Mouse (Mus musculus) naive thymus-derived CD4-positive, alpha-beta T cell, adult 5 months (primary cell): ENCODE data around the gene Pop7. TPM values are rescaled to one million over a fixed set of nuclear protein-coding genes. Genes with fewer than 3 reads are reported as not detected.

Source experiments
- polyA plus RNA-seq: library from polyadenylated mRNA; unstranded; fragments of 100-300 nt; shearing (Covaris generic); gene quantifications from one replicate; pipeline ENCODE4 v1.2.1, GENCODE M21; 2017

Gene Pop7
- polyA plus RNA-seq: 28.8 TPM

DNA sequence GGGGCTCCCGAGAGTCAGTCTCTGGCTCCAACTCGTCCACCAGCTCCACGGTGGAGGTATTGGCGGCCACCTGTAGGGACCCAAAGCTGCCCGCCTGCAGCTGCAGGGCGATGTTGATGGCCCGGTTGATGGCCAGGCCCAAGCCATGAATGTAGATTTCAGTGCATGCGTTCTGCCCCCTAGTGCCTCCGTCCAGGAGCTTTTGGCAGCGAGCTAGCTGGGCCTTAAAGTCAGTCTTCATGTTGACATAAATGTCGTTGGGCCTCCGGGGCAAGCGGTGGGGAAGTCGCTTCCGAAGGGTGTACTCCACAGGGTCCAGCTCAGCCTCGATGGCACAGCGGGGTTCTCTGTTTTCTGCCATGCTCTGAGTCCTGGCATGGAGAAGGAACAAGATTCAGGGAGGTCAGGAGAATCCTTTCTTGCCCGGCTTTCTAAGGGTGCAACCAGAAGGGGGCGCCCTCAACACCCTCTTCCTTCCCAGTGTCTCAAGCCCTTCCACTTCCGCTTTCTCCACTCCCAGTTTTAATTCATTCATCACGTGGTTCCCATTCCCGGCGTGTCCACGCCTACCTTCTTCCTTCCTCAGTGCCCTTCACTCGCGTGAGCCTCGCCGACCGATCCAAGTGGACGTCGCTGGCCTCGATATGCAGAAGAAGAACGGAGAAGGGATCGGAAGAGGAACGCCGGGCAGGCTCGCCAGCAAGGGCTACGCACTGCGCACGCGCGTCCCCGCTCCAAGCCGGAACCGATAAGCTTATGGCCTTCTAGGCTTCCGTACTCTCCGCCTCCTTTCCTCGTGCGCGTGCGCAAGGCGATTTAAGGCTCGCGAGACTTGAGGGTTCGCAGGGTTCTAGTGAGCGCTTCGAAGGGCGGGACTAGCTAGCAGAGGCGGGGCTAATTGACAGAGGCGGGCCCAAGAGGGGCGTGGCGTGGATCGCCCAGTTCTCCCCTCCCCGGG lies at the start of gene Pop7:
Gene Pop7 (minus strand): TSS at position 810 of the 958 bp plus-strand sequence.

DNA sequence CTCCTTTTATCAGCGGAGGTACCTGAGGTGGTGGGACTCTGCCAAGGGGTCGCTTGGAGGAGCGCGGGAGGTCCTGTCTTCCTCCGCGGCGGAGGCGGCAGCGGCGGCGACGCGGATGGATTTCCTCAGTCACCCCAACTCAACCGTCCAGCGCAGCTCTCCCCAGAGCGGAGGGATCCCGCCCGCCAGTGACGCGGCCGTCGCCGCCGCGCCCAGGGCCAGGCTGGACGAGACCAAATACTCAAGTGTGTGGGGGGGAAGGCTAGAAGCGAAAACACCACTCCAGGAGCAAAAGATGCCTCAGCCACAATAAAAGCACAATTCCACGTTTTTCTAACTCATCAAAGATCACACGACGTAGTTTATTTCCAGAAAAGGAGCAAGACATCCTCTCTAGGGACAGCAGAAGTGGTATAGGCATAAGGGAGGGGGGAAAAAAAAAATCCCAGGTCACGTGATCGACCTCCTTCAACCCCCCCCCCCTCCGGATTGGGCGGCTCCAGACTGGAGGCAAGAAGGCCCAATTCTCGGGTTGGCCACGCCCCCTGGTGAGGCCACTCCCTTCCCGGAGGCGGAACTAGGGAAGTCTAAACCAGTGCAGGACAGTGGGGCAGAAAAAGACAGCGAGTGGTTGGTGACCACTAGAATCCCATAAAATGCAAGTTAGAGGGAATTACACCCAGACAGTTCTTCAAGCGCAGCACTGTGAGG lies 31.0 kb upstream of the Pop7 start, which contains the start of the genes Epo and Gnb2:
Gene Epo (minus strand): TSS at position 126 of the 711 bp plus-strand sequence.
Gene Gnb2 (minus strand): TSS at position 394 of the 711 bp plus-strand sequence.

DNA sequence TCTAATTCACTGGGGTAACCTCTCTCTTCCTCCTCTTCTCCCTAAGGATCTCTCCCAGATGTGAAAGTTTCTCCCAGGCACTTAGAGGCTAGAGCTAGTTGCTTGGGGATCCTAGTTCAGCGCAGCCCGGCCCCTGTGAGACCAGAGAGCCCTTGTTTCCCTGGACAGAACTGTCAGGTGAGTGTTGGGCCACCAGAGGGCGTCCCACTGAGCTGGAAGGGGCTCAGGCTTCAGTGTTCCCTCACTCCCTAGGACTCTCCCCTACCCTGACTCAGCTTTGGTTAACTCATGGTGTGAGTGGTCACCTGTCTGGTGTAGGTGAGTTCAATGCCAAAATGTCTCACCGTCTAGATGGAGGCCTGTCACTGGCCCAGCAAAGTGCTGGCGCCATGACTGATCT lies 16.1 kb upstream of the Pop7 start, which contains the start of gene Gigyf1:
Gene Gigyf1 (plus strand): TSS at position 113 of the 400 bp plus-strand sequence.

DNA sequence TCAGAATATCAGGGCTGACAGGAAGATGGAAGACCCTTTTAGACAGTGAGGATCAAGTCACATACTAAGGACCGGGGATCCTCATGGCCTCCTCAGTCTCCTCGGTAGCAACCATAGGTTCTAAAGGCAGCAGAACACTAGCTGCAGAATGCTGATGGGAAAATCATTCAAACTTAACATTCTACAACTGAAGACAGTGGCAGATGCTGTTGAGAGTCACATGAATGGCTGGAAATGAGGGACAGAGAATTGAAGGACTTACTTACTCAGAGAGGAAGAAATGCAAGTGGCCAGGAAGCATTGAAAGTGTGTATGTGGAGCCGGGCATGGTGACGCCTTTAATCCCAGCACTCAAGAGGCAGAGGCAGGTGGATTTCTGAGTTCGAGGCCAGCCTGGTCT lies 25.4 kb downstream of the Pop7 start, which contains the start of gene Zan:
Gene Zan (minus strand): TSS at position 101 of the 400 bp plus-strand sequence.

Other genes starting within 250 kb of the Pop7 start
- gene Ache, start 215.0 kb downstream of the Pop7 start, polyA plus RNA-seq: 0.70 TPM
- gene Ufsp1, start 207.9 kb downstream of the Pop7 start, polyA plus RNA-seq: 0.91 TPM
- gene Srrt, start 194.8 kb downstream of the Pop7 start, polyA plus RNA-seq: 115 TPM
- 3.0 TPM for gene Trip6, start 188.1 kb downstream of the Pop7 start, polyA plus RNA-seq
- gene Slc12a9, start 168.9 kb downstream of the Pop7 start, polyA plus RNA-seq: 17.3 TPM
- gene Ephb4, start 152.4 kb downstream of the Pop7 start, polyA plus RNA-seq: not detected
- not detected for gene Zan, start 25.5 kb downstream of the Pop7 start, polyA plus RNA-seq
- gene Gigyf1, start 16.0 kb upstream of the Pop7 start, polyA plus RNA-seq: 24.3 TPM
- gene Epo, start 30.7 kb upstream of the Pop7 start, polyA plus RNA-seq: not detected
- gene Gnb2, start 31.0 kb upstream of the Pop7 start, polyA plus RNA-seq: 183 TPM
- not detected for gene Actl6b, start 51.0 kb upstream of the Pop7 start, polyA plus RNA-seq
- gene Tfr2, start 67.3 kb upstream of the Pop7 start, polyA plus RNA-seq: not detected
- 51.6 TPM for gene Mospd3, start 98.5 kb upstream of the Pop7 start, polyA plus RNA-seq
- 1.5 TPM for gene Pcolce, start 111.3 kb upstream of the Pop7 start, polyA plus RNA-seq
- 0.86 TPM for gene Fbxo24, start 126.5 kb upstream of the Pop7 start, polyA plus RNA-seq
- gene Lrch4, start 126.6 kb upstream of the Pop7 start, polyA plus RNA-seq: 287 TPM
- 55.4 TPM for gene Gm20605, start 126.7 kb upstream of the Pop7 start, polyA plus RNA-seq
- 125 TPM for gene Sap25, start 138.8 kb upstream of the Pop7 start, polyA plus RNA-seq
- gene Irs3, start 143.2 kb upstream of the Pop7 start, polyA plus RNA-seq: not detected
- gene Agfg2, start 182.2 kb upstream of the Pop7 start, polyA plus RNA-seq: 24.8 TPM
- 0.72 TPM for gene Nyap1, start 239.1 kb upstream of the Pop7 start, polyA plus RNA-seq
- gene Tsc22d4, start 243.2 kb upstream of the Pop7 start, polyA plus RNA-seq: 179 TPM